Mouse (Mus musculus): ENCODE results near the gene Lyrm2. TPM values are rescaled to one million over a fixed set of nuclear protein-coding genes. Genes with fewer than 3 reads are reported as not detected.
A peak's percentile ranks its signal among the peaks of the same experiment; 100 is the strongest.

Lyrm2 gene
- polyA plus RNA-seq (2012), result 0.09 and 0.16 TPM in 2 replicates

DNA sequence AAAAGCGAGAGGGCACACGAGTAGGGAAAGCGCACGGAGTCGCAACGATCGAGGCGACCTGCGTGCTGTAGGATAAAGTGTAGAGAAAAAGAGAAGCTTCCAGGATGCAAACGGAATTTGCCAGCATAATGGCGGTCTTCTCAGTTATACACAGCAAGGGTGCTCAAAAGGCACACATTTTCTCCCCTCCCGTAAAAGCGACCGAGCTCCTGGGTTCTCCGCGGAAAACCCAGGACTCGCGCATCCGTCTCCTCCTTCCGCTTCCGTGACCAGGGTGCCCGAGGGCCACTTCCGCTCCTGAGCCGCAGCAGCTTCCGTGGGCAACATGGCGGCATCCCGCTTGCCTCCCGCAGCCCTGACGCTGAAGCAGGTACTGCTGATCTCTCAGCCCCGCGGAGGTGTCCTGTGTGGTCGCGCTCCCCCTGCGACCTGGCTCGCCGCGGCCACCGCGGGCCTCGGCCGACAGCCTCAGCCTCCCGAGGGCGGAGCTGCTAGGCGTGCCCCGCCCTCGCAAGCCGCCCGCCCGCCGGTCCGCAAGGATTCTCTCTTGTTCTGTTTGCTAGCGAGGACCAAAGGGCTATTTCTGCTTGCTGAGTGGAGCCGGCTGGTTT is at the start of gene Lyrm2:
Lyrm2 (plus strand) TSS at position 288 of the 611 bp plus-strand sequence.
- Histone ChIP-seq H3K9me3 (ENCODE audit: control insufficient read depth, low read length) (no peaks in the 10 kb centered on the region), H3K4me3 (replicated peaks) (peak within 1 kb of the TSS; percentile 97), H3K4me1 (ENCODE audit: control insufficient read depth) (peaks cover 18% of the 10 kb centered on the region), H3K36me3 (ENCODE audit: control insufficient read depth) (no peaks in the 10 kb centered on the region; the same call in 1 of the 2 replicates), H3K27me3 (ENCODE audit: control insufficient read depth) (no peaks in the 10 kb centered on the region)
- no peak for TF ChIP-seq TAL1 (IDR thresholded peaks at IDR 0.05; ENCODE audit: low read length)
- TF ChIP-seq GATA1 (IDR thresholded peaks at IDR 0.05; ENCODE audit: low read length), result no peak

DNA sequence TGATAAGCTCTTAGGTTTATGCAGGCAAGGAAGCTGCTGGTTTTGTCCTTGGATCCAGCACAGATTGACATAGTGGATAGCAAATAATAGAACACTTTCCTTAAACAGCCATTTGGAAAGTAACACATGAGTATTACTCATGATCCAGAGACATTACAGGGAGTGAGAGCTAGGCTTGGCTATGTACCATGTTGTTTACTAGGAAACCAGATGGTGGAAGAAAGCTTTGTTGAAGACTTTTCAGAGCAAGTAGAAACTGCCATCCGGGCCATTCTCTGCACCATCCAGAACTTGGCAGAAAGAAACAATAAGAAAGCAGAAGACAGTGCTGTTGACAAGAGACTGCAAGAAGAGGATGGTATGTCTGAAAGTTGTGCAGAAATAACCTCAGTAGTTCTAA is 49.3 kb upstream of the Lyrm2 start:
- Histone ChIP-seq H3K4me1 (ENCODE audit: control insufficient read depth) (no peaks in the 10 kb centered on the region), H3K4me3 (replicated peaks) (no peak overlapping the region), H3K9me3 (ENCODE audit: control insufficient read depth, low read length) (no peaks in the 10 kb centered on the region), H3K36me3 (ENCODE audit: control insufficient read depth) (peaks cover 71% of the 10 kb centered on the region), H3K27me3 (ENCODE audit: control insufficient read depth) (no peaks in the 10 kb centered on the region)
- TF ChIP-seq TAL1 (IDR thresholded peaks at IDR 0.05; ENCODE audit: low read length) (no peak), GATA1 (IDR thresholded peaks at IDR 0.05; ENCODE audit: low read length) (no peak)

DNA sequence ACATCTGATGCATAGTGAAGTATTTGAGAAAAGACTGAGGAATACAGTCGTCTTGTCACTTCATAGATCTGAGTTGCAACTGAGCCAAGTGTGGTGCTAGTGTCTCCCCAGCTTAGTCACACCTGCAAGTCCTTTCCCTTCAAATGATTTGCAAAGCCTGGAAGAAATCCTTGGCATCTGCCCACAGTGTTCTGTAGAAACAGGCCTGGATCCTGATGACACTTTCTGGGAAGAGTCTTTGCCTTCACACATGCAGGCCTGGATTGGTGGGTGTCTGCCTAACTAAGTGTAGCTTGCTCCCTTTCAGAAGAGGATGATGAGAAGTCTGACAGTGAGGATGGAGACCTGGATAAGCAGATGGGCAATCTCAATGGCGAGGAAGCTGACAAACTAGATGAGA is 42.6 kb upstream of the Lyrm2 start:
- Histone ChIP-seq H3K36me3 (ENCODE audit: control insufficient read depth) (peaks cover 53% of the 10 kb centered on the region), H3K27me3 (ENCODE audit: control insufficient read depth) (no peaks in the 10 kb centered on the region), H3K9me3 (ENCODE audit: control insufficient read depth, low read length) (no peaks in the 10 kb centered on the region), H3K4me3 (replicated peaks) (no peak overlapping the region), H3K4me1 (ENCODE audit: control insufficient read depth) (no peaks in the 10 kb centered on the region)
- TF ChIP-seq TAL1 (IDR thresholded peaks at IDR 0.05; ENCODE audit: low read length), result no peak
- TF ChIP-seq GATA1 (IDR thresholded peaks at IDR 0.05; ENCODE audit: low read length), result no peak

DNA sequence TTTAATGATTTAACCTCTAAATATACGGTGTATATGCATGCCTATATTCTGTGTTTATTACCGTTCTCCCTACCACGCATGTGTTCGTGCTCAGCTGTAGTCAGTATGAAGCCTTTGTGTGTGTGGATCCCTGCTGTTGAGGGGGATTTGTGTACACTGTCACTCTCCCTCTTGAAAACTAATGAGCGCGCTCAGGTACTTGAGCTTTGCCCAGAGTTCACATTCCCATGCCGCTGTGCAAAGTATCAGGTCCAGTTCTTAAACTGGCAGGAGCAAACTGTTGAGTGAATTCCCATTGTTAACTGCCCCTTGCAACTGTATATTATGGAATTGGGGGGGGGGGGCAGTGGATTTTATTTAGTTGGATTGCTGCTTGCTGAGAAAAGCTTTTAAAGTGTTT is 32.6 kb upstream of the Lyrm2 start:
- Histone ChIP-seq H3K36me3 (ENCODE audit: control insufficient read depth) (peaks cover 53% of the 10 kb centered on the region), H3K27me3 (ENCODE audit: control insufficient read depth) (no peaks in the 10 kb centered on the region), H3K9me3 (ENCODE audit: control insufficient read depth, low read length) (no peaks in the 10 kb centered on the region), H3K4me1 (ENCODE audit: control insufficient read depth) (no peaks in the 10 kb centered on the region), H3K4me3 (replicated peaks) (no peak overlapping the region)
- no peak for TF ChIP-seq TAL1 (IDR thresholded peaks at IDR 0.05; ENCODE audit: low read length)
- no peak for TF ChIP-seq GATA1 (IDR thresholded peaks at IDR 0.05; ENCODE audit: low read length)

DNA sequence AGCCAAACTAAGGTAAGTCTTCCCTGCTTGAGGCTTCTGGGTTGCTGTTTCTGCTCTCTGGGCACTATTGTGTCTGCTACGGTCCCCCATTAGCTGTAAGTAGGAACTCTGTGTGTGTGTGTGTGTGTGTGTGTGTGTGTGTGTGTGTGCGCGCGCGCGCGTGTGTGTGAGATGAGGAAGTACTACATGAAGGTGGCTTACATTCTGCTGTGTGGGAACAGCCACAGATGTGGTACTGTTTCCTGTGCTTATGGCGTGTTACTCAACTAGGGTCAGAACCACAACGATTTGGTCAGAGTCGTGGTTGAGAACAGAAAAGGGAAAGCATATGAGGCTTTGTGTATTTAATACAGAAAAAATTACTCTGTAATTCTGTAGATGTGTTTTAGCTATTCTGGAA is 32.0 kb upstream of the Lyrm2 start:
- no peak overlapping the region for H3K4me3 ChIP-seq (replicated peaks)
- TF ChIP-seq TAL1 (IDR thresholded peaks at IDR 0.05; ENCODE audit: low read length) (no peak), GATA1 (IDR thresholded peaks at IDR 0.05; ENCODE audit: low read length) (no peak)
- no peaks in the 10 kb centered on the region for H3K9me3 ChIP-seq (ENCODE audit: control insufficient read depth, low read length)
- no peaks in the 10 kb centered on the region for H3K27me3 ChIP-seq (ENCODE audit: control insufficient read depth)
- H3K36me3 ChIP-seq (ENCODE audit: control insufficient read depth), result peaks cover 52% of the 10 kb centered on the region
- H3K4me1 ChIP-seq (ENCODE audit: control insufficient read depth), result no peaks in the 10 kb centered on the region

DNA sequence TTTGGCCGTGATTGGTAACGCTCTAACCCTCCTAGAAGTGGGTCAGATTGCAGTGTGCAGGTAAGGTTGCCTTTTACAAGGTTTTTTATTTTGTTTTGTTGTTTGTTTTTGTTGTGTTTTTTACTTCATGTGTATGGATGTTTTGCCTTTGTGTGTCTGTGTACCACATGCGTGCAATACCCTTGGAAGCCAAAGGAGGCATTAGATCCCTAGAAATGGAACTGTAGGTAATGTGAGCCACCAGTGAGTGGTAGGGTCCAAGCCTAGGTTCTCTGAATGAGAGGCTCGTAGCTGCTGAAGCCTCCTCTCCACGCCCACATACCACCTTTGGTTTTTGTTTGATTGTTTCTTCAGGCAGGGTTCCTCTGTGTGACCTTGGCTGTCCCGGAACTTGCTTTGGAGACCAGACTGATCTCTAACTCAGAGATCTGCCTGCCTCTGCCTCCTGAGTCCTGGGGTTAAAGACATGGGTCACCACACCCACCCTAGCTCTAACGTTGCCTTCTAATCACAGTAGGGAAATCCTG is 29.7 kb upstream of the Lyrm2 start:
- H3K4me3 ChIP-seq (replicated peaks), result no peak overlapping the region
- peaks cover 60% of the 10 kb centered on the region for H3K36me3 ChIP-seq (ENCODE audit: control insufficient read depth)
- no peaks in the 10 kb centered on the region for H3K27me3 ChIP-seq (ENCODE audit: control insufficient read depth)
- no peaks in the 10 kb centered on the region for H3K4me1 ChIP-seq (ENCODE audit: control insufficient read depth)
- H3K9me3 ChIP-seq (ENCODE audit: control insufficient read depth, low read length), result no peaks in the 10 kb centered on the region
- TF ChIP-seq TAL1 (IDR thresholded peaks at IDR 0.05; ENCODE audit: low read length) (no peak), GATA1 (IDR thresholded peaks at IDR 0.05; ENCODE audit: low read length) (no peak)

DNA sequence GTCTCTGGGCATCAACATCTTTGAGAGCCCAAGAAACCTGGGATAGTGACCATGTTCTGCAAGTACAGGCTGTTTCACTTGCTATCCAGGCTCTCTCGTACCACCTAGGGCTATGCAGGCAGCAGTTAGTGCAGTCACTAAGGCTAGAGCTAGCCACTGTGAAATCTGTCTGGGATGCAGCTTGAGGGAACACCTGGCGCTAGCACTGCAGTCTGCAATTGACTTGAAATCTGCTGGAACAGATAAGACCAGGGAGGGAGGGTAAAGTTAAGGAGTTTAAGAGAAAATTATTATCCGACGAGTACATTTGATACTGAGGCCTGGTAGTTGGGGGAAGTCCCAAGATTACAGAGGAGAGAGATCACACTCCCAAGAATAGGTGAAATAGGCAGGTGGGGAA is 20.1 kb upstream of the Lyrm2 start:
- TF ChIP-seq GATA1 (IDR thresholded peaks at IDR 0.05; ENCODE audit: low read length) (no peak), TAL1 (IDR thresholded peaks at IDR 0.05; ENCODE audit: low read length) (no peak)
- peaks cover 14% of the 10 kb centered on the region for H3K36me3 ChIP-seq (ENCODE audit: control insufficient read depth)
- H3K4me1 ChIP-seq (ENCODE audit: control insufficient read depth), result peaks cover 6% of the 10 kb centered on the region
- H3K9me3 ChIP-seq (ENCODE audit: control insufficient read depth, low read length), result peaks cover 8% of the 10 kb centered on the region
- H3K4me3 ChIP-seq (replicated peaks), result no peak overlapping the region
- H3K27me3 ChIP-seq (ENCODE audit: control insufficient read depth), result no peaks in the 10 kb centered on the region

DNA sequence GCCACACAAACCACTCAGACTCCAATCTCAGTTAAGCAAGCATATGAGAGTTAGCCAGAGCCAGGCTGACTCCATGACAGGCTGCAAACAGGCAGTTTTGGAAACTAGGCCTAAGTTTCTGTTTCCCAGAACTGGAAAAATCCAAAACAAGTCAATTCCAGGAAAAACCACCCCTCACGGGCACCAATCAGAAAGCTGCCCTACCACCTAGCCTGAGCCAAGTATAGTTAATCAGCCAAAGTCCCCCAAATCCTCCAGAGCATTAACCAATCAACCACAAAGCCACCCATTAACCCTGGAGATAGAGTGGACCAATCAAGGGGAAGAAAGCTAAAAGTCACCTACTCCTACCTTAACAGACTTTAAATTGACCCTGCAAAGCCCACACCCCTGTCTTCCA is 12.9 kb upstream of the Lyrm2 start:
- H3K27me3 ChIP-seq (ENCODE audit: control insufficient read depth), result no peaks in the 10 kb centered on the region
- peaks cover 12% of the 10 kb centered on the region for H3K9me3 ChIP-seq (ENCODE audit: control insufficient read depth, low read length)
- no peak overlapping the region for H3K4me3 ChIP-seq (replicated peaks)
- H3K36me3 ChIP-seq (ENCODE audit: control insufficient read depth), result no peaks in the 10 kb centered on the region
- no peaks in the 10 kb centered on the region for H3K4me1 ChIP-seq (ENCODE audit: control insufficient read depth)
- TF ChIP-seq GATA1 (IDR thresholded peaks at IDR 0.05; ENCODE audit: low read length) (no peak), TAL1 (IDR thresholded peaks at IDR 0.05; ENCODE audit: low read length) (no peak)

DNA sequence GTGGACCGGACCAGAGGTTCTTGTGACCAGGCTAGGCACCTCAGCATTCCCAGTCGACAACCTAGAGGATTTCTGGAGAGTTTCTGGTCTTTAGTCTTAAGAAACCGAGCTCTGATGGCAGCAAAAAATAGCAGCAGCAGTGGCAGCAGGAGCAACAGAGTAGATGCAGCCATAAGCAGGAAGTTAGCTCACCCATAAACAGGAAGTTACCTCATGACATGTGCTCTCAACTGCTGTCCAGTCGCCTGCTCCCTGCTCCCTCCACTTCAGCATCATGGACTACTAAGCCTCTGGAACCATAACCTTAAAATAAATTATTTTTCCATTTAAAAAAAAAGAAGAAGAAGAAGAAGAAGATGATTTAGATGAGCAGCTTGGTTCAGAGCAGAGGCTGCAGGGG is 11.0 kb upstream of the Lyrm2 start:
- Histone ChIP-seq H3K36me3 (ENCODE audit: control insufficient read depth) (no peaks in the 10 kb centered on the region), H3K4me3 (replicated peaks) (no peak overlapping the region), H3K9me3 (ENCODE audit: control insufficient read depth, low read length) (peaks cover 12% of the 10 kb centered on the region), H3K4me1 (ENCODE audit: control insufficient read depth) (no peaks in the 10 kb centered on the region), H3K27me3 (ENCODE audit: control insufficient read depth) (no peaks in the 10 kb centered on the region)
- TF ChIP-seq GATA1 (IDR thresholded peaks at IDR 0.05; ENCODE audit: low read length) (no peak), TAL1 (IDR thresholded peaks at IDR 0.05; ENCODE audit: low read length) (no peak)

DNA sequence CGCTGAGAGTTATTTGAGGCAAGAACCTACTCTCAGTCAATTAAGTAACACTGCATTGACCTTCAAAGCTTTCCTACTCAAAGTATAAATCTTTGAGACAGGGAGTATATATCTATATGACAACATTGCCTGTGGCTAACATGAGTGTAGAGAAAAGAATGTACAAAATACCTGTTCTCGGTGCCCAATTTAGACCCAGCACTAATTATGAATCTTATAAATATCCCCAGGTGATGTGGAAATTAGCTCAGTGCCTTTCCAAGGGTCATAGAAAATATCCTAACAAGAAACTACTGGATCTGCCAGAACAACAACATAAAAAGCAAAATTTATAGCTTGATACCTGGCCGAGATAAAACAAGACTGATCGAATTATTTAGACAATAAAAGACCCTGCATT is 1.1 kb upstream of the Lyrm2 start:
- Histone ChIP-seq H3K36me3 (ENCODE audit: control insufficient read depth) (no peaks in the 10 kb centered on the region; the same call in 1 of the 2 replicates), H3K9me3 (ENCODE audit: control insufficient read depth, low read length) (no peaks in the 10 kb centered on the region), H3K27me3 (ENCODE audit: control insufficient read depth) (no peaks in the 10 kb centered on the region), H3K4me3 (replicated peaks) (no peak overlapping the region), H3K4me1 (ENCODE audit: control insufficient read depth) (peaks cover 18% of the 10 kb centered on the region)
- no peak for TF ChIP-seq TAL1 (IDR thresholded peaks at IDR 0.05; ENCODE audit: low read length)
- no peak for TF ChIP-seq GATA1 (IDR thresholded peaks at IDR 0.05; ENCODE audit: low read length)

Measured in erythroblast, embryonic 14.5 days (primary cell).